In genomic region chr11:76588032-76588431, GRCm38 (mm10) we compare ENCODE assay signal across 8 mouse cellular contexts. TPM values are rescaled to one million over a fixed set of nuclear protein-coding genes. Genes with fewer than 3 reads are reported as not detected.
DNase-seq lines count a peak whose midpoint lies in the region; ATAC-seq and TF ChIP-seq lines count a peak whose summit lies in the region.

No protein-coding gene starts in this region.

- TF ChIP-seq POLR2A in CH12.LX (IDR thresholded peaks at IDR 0.05; ENCODE audit: low read depth, low read length) = peak; percentile 31

- DNase-seq in heart, embryonic 10.5 days (ENCODE audit: low spot score) = no peak
- DNase-seq in heart, postnatal 14 days = no peak
- peak; percentile 96 for DNase-seq in CH12.LX (ENCODE audit: extremely low read depth)
- DNase-seq in liver, embryonic 13.5 days = peak; percentile 26
- DNase-seq in skeletal muscle tissue, adult 2 months (ENCODE audit: low read depth, low spot score) = peak; percentile 21
- DNase-seq in left cerebral cortex, adult 2 months (ENCODE audit: extremely low spot score in 1 of 2, low spot score in 2 of 2) = no peak
- DNase-seq in ovary, postnatal 36 days (ENCODE audit: low spot score) = no peak
- no peak for DNase-seq in frontal cortex, postnatal 25 days (ENCODE audit: low spot score in 2 of 2)

- no peaks in the 10 kb centered on the region for H3K79me2 ChIP-seq in CH12.LX (replicated peaks; ENCODE audit: control insufficient read depth, extremely low read depth, insufficient read depth, poor library complexity, severe bottlenecking)

- no peak; the same call in 1 of the 2 replicates for TF ChIP-seq RAD21 in CH12.LX (IDR thresholded peaks at IDR 0.05; ENCODE audit: low read depth, low read length)

- dilution Hi-C loops in CH12.LX (cut with MboI; ENCODE audit: extremely low pct_ligation_motif_present, extremely low pct_unique_long_range_greater_than_20kb, low sequenced_read_pairs) = no loop called here

- H3K36me3 ChIP-seq in heart, embryonic 10.5 days = no peaks in the 10 kb centered on the region
- no peaks in the 10 kb centered on the region for H3K36me3 ChIP-seq in CH12.LX (replicated peaks in 1 of 2; ENCODE audit: control insufficient read depth in 1 of 2, insufficient read depth in 1 of 2, low read length in 1 of 2)
- H3K36me3 ChIP-seq in liver, embryonic 13.5 days = no peaks in the 10 kb centered on the region

- H3K9ac ChIP-seq in CH12.LX (ENCODE audit: insufficient read depth, low read depth) = no peak overlapping the region
- no peak overlapping the region for H3K9ac ChIP-seq in liver, embryonic 13.5 days

- H3K27ac ChIP-seq in heart, embryonic 10.5 days = 0 out of 2 replicates have a peak overlapping the region, but pooled peaks have one; percentile 33
- peak overlapping the region; percentile 92 for H3K27ac ChIP-seq in CH12.LX (ENCODE audit: insufficient read depth, low read depth)
- peak overlapping the region; percentile 76 for H3K27ac ChIP-seq in liver, embryonic 13.5 days
- no peak overlapping the region for H3K27ac ChIP-seq in left cerebral cortex, adult 2 months

- peaks cover 23% of the 10 kb centered on the region for H3K4me1 ChIP-seq in heart, embryonic 10.5 days
- peaks cover 30 to 41% of the 10 kb centered on the region in 2 experiments for H3K4me1 ChIP-seq in CH12.LX (ENCODE audit: control insufficient read depth in 1 of 2, insufficient read depth in 2 of 2)
- peaks cover 5% of the 10 kb centered on the region for H3K4me1 ChIP-seq in liver, embryonic 13.5 days (replicated peaks)

- no peaks in the 10 kb centered on the region for H3K27me3 ChIP-seq in heart, embryonic 10.5 days (ENCODE audit: insufficient read depth, poor library complexity, severe bottlenecking)
- peaks cover 21% of the 10 kb centered on the region for H3K27me3 ChIP-seq in CH12.LX (replicated peaks)
- H3K27me3 ChIP-seq in liver, embryonic 13.5 days = no peaks in the 10 kb centered on the region; the same call in 1 of the 2 replicates

- TF ChIP-seq EP300 in CH12.LX (IDR thresholded peaks at IDR 0.05; ENCODE audit: low read length) = peak; percentile 92

- 69% methylated on average over 2 of the region's 2 CpGs for WGBS in heart, embryonic 10.5 days
- WGBS in liver, embryonic 13.5 days (ENCODE audit: insufficient replicate concordance) = 35% methylated on average over 2 of the region's 2 CpGs

- H3K4me3 ChIP-seq in heart, embryonic 10.5 days = no peak overlapping the region
- no peak overlapping the region for H3K4me3 ChIP-seq in CH12.LX (replicated peaks in 1 of 3; ENCODE audit: low read depth in 2 of 3, low read length in 2 of 3, poor library complexity in 1 of 3)
- no peak overlapping the region for H3K4me3 ChIP-seq in liver, embryonic 13.5 days (replicated peaks)
- H3K4me3 ChIP-seq in left cerebral cortex, adult 2 months = no peak overlapping the region

- TF ChIP-seq CTCF in CH12.LX (conservative IDR thresholded peaks at IDR 0.05 in 1 of 2, IDR thresholded peaks at IDR 0.05 in 1 of 2; ENCODE audit: low read depth in 2 of 2, low read length in 2 of 2) = no peak
- no peak for TF ChIP-seq CTCF in left cerebral cortex, adult 2 months (IDR thresholded peaks at IDR 0.05)

- intact Hi-C loops in heart, postnatal 14 days (cut with DNase I) = no loop called here
- intact Hi-C loops in left cerebral cortex, adult 2 months (cut with DNase I) = no loop called here

- in situ Hi-C loops in CH12.LX (cut with MboI; ENCODE audit: low pct_ligation_motif_present, low pct_unique_long_range_greater_than_20kb, low sequenced_read_pairs) = no loop called here

- ATAC-seq in liver, embryonic 13.5 days (ENCODE audit: low read depth) = no peak

- no peaks in the 10 kb centered on the region for H3K9me3 ChIP-seq in heart, embryonic 10.5 days
- peaks cover 9% of the 10 kb centered on the region for H3K9me3 ChIP-seq in CH12.LX (replicated peaks; ENCODE audit: low read length)
- H3K9me3 ChIP-seq in liver, embryonic 13.5 days (replicated peaks) = no peaks in the 10 kb centered on the region

- peak overlapping the region; percentile 74 for H3K4me2 ChIP-seq in CH12.LX (ENCODE audit: insufficient read depth, low read depth, poor library complexity, severe bottlenecking)
- no peak overlapping the region for H3K4me2 ChIP-seq in liver, embryonic 13.5 days

TF ChIP-seq in CH12.LX, 34 proteins besides CTCF, POLR2A, EP300 and RAD21:
- TF ChIP-seq ZMIZ1 (IDR thresholded peaks at IDR 0.05; ENCODE audit: low read depth, low read length) = no peak
- no peak for TF ChIP-seq USF2 (conservative IDR thresholded peaks at IDR 0.05; ENCODE audit: low read depth, low read length)
- peak; percentile 93 for TF ChIP-seq JUN (IDR thresholded peaks at IDR 0.05; ENCODE audit: insufficient read depth, low read depth, low read length)
- peak; percentile 94 for TF ChIP-seq JUND (conservative IDR thresholded peaks at IDR 0.05; ENCODE audit: low read depth, low read length)
- TF ChIP-seq CHD2 (IDR thresholded peaks at IDR 0.05; ENCODE audit: low read length) = peak; percentile 51; the same call in 1 of the 2 replicates
- peak; percentile 47; the same call in 1 of the 2 replicates for TF ChIP-seq MAFK (IDR thresholded peaks at IDR 0.05; ENCODE audit: insufficient replicate concordance, low read length)
- peak; percentile 99 for TF ChIP-seq ETS1 (conservative IDR thresholded peaks at IDR 0.05; ENCODE audit: low read depth, low read length)
- peak; percentile 98 for TF ChIP-seq IRF4 (IDR thresholded peaks at IDR 0.05; ENCODE audit: low read depth, low read length)
- peak; percentile 53; the same call in 1 of the 2 replicates for TF ChIP-seq TBP (conservative IDR thresholded peaks at IDR 0.05; ENCODE audit: low read depth, low read length)
- TF ChIP-seq MYC (IDR thresholded peaks at IDR 0.05; ENCODE audit: low read depth, low read length) = peak; percentile 68; the same call in 1 of the 2 replicates
- TF ChIP-seq SIN3A (IDR thresholded peaks at IDR 0.05; ENCODE audit: low read length) = peak; percentile 39; the same call in 1 of the 2 replicates
- TF ChIP-seq SMC3 (IDR thresholded peaks at IDR 0.05; ENCODE audit: low read depth, low read length) = no peak; the same call in 1 of the 2 replicates
- TF ChIP-seq MEF2A (IDR thresholded peaks at IDR 0.05; ENCODE audit: borderline replicate concordance, low read depth, low read length) = peak; percentile 98
- TF ChIP-seq TCF12 (IDR thresholded peaks at IDR 0.05; ENCODE audit: low read depth, low read length) = peak; percentile 96
- TF ChIP-seq ELF1 (IDR thresholded peaks at IDR 0.05; ENCODE audit: low read depth, low read length) = peak; percentile 65
- no peak for TF ChIP-seq POLR2AphosphoS2 (IDR thresholded peaks at IDR 0.05; ENCODE audit: low read depth, low read length)
- peak; percentile 94 for TF ChIP-seq BHLHE40 (IDR thresholded peaks at IDR 0.05; ENCODE audit: low read depth, low read length)

RNA-seq across cellular contexts. Expression of gene Abr, which starts 34.1 kb away (rescaled TPM):
- polyA plus RNA-seq in heart, embryonic 10.5 days (2016; fragmentation: Nextera tagmentation; extraction: Ambion mirVana) = 32.8 and 33.7 TPM in 2 replicates
- total RNA-seq in heart, postnatal 14 days (2021) = 10 to 100 TPM; 29.4 to 34.3 TPM
- total RNA-seq in CH12.LX (2012; rRNA removed) (37.4 and 38.5 TPM in 2 replicates), CH12.LX (2014; rRNA removed) (21.0 and 21.4 TPM in 2 replicates)
- 41.4 and 49.5 TPM in 2 replicates for polyA plus RNA-seq in CH12.LX (2012; ENCODE audit: insufficient read length, low read depth)
- polyA plus RNA-seq in liver, embryonic 13.5 days (2015; fragmentation: Nextera tagmentation; extraction: Ambion mirVana) = 2.8 and 3.1 TPM in 2 replicates
- total RNA-seq in left cerebral cortex, adult 2 months (2021) = 100 to 1,000 TPM; 436 to 450 TPM

Comparison
In these comparisons a context has a peak if more than half of its experiments do, and no peak if none do; other contexts are left out.
1. DNase-seq: peak in CH12.LX (single experiment), liver, embryonic 13.5 days (single experiment) and skeletal muscle tissue, adult 2 months (single experiment); none in heart, embryonic 10.5 days (single experiment), heart, postnatal 14 days (0 of 2), left cerebral cortex, adult 2 months (0 of 2), ovary, postnatal 36 days (single experiment) and frontal cortex, postnatal 25 days (0 of 2).
2. RNA of gene Abr, which starts 34.1 kb away (total RNA-seq): 436 to 450 TPM in left cerebral cortex, adult 2 months; 21.0 to 38.5 TPM in CH12.LX and 29.4 to 34.3 TPM in heart, postnatal 14 days; every median in the first group is over 10 times any median in the second.